Mouse (Mus musculus): Measurements from ENCODE around the gene Irs2. TPM values are rescaled to one million over a fixed set of nuclear protein-coding genes. Genes with fewer than 3 reads are reported as not detected.
A peak's percentile ranks its signal among the peaks of the same experiment; 100 is the strongest.

Gene Irs2
- polyA plus RNA-seq, 1 experiment from 2014 or later: 4.4 TPM

DNA sequence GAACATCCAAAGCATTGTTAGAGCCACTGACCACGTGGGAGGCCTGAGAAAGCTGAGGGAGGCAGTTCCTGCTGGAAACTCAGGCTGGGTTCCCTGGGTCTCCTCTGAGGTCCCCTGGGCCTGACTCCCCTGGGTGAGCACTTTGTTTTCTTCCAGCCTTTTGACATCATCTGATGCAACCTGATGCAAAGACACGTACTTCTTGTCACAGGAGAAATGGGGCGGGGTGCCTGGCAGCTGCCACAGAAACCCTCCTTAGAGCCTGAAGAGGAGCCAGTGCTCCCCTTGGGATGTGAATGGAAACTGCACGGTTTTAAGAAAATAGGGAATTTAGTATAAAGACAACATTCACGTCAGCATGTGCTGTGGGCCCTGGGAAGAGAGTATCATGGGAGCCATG lies 55.6 kb downstream of the Irs2 start:
- no peaks in the 10 kb centered on the region for H3K27me3 ChIP-seq (replicated peaks; ENCODE audit: control insufficient read depth, insufficient read depth, low read length)
- no peak overlapping the region for H3K9ac ChIP-seq (ENCODE audit: low read depth, low read length)
- H3K9me3 ChIP-seq (ENCODE audit: control insufficient read depth, low read length): no peaks in the 10 kb centered on the region
- H3K4me1 ChIP-seq (ENCODE audit: control insufficient read depth, insufficient read depth, low read length): peaks cover 23% of the 10 kb centered on the region
- H3K4me3 ChIP-seq (ENCODE audit: low read length): no peak overlapping the region
- no peak overlapping the region; the same call in 1 of the 2 replicates for H3K27ac ChIP-seq (ENCODE audit: low read length)
- no peaks in the 10 kb centered on the region for H3K36me3 ChIP-seq (ENCODE audit: control insufficient read depth, insufficient read depth, low read length)
- WGBS: 54% methylated on average over 5 of the region's 5 CpGs
- no peak overlapping the region for H3K4me2 ChIP-seq (ENCODE audit: low read depth, low read length)
- no peak for ATAC-seq

DNA sequence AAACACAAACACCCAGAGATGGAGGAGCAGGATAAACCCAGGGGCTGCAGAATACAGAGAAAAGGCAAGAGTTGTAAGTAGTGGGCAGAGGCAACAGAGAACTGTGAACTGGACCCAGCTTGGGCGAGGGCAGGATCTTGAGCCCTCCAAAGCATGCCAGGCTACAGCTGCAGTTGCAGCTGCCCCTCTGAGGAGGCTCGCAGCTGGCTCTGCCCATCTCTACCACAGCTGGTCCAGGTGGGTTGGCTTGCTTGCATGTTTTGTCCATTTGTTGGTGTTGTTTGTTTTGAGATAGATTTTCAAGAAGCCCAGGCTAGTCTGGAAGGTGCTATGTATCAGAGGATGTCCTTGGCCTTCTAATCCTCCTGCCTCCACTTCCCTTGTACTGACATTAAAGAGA lies 56.0 kb downstream of the Irs2 start:
- Histone ChIP-seq H3K4me3 (ENCODE audit: low read length) (no peak overlapping the region), H3K4me1 (ENCODE audit: control insufficient read depth, insufficient read depth, low read length) (peaks cover 19% of the 10 kb centered on the region), H3K9me3 (ENCODE audit: control insufficient read depth, low read length) (no peaks in the 10 kb centered on the region), H3K36me3 (ENCODE audit: control insufficient read depth, insufficient read depth, low read length) (no peaks in the 10 kb centered on the region), H3K9ac (ENCODE audit: low read depth, low read length) (0 out of 2 replicates have a peak overlapping the region, but pooled peaks have one; percentile 8), H3K27me3 (replicated peaks; ENCODE audit: control insufficient read depth, insufficient read depth, low read length) (no peaks in the 10 kb centered on the region), H3K27ac (ENCODE audit: low read length) (no peak overlapping the region), H3K4me2 (ENCODE audit: low read depth, low read length) (no peak overlapping the region)
- WGBS: 82% methylated on average over 2 of the region's 2 CpGs
- no peak for ATAC-seq

DNA sequence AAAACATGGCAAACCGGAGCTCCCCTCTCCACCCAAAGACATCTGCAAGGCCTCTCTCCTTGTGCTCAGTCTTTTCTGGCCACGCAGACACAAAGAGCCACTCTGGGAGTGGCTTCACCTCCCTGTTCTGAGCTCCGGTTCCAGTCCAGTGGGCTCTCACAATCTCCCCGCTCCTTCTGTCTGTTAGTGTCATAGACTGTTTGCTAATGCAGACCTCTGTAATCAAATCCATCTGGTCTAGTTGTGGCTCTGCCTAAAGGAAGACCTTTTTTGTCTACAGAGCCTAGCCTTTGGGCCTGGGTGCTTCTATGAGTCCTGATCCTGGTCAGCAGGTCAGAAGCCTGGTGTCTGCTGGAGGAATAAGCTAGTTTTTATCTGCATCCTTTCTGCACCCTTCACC lies 56.7 kb downstream of the Irs2 start:
- H3K9me3 ChIP-seq (ENCODE audit: control insufficient read depth, low read length): no peaks in the 10 kb centered on the region
- no peak overlapping the region for H3K27ac ChIP-seq (ENCODE audit: low read length)
- no peaks in the 10 kb centered on the region for H3K27me3 ChIP-seq (replicated peaks; ENCODE audit: control insufficient read depth, insufficient read depth, low read length)
- H3K4me1 ChIP-seq (ENCODE audit: control insufficient read depth, insufficient read depth, low read length): peaks cover 19% of the 10 kb centered on the region
- no peak overlapping the region for H3K9ac ChIP-seq (ENCODE audit: low read depth, low read length)
- no peak overlapping the region for H3K4me2 ChIP-seq (ENCODE audit: low read depth, low read length)
- no peaks in the 10 kb centered on the region for H3K36me3 ChIP-seq (ENCODE audit: control insufficient read depth, insufficient read depth, low read length)
- whole genome bisulfite sequencing: 70% methylated on average over 4 of the region's 4 CpGs
- no peak for ATAC-seq
- H3K4me3 ChIP-seq (ENCODE audit: low read length): no peak overlapping the region

DNA sequence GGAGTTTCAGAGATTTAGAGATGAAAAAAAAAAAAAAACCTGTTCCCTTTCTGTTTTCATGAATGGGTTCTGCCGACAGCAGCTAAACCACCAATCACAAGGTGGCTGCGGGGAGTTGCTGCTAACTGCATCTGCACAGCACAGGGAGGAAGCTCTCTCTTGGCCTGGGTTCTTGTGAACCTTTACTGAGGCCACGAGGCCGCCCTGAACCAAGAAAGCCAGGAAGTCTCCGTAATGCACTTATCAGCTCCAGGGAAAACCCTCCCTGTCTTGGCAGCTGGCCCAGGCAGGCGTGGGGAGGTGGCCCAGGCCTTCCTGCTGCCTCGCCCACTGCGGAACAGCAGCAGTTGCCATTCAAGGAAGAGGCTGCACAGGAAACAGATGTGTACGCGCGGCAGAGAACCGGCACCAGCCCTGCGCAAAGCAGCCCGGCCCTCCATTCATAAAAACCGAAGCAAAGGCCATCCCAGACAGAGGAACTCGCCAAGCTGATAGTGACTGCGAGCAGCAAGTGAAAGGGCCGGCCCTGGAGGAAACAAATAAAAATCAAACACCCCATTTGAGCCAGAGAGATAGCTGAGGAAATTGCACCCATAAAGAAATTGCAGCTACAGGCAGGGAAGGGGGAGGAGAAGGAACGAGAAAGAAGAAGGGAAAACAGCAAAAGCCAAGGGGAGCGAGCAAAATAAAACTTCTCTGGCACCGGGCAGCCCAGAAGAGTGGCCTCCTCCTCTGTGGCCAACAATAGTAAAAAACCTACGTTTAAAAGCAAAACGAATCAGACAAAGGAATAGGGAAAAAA lies 62.1 kb downstream of the Irs2 start:
- peaks cover 21% of the 10 kb centered on the region for H3K4me1 ChIP-seq (ENCODE audit: control insufficient read depth, insufficient read depth, low read length)
- ATAC-seq: peak; percentile 96
- WGBS: 2% methylated on average over 23 of the region's 23 CpGs
- no peaks in the 10 kb centered on the region for H3K36me3 ChIP-seq (ENCODE audit: control insufficient read depth, insufficient read depth, low read length)
- peak overlapping the region; percentile 17 for H3K4me3 ChIP-seq (ENCODE audit: low read length)
- H3K27me3 ChIP-seq (replicated peaks; ENCODE audit: control insufficient read depth, insufficient read depth, low read length): no peaks in the 10 kb centered on the region
- H3K27ac ChIP-seq (ENCODE audit: low read length): peak overlapping the region; percentile 70
- no peaks in the 10 kb centered on the region for H3K9me3 ChIP-seq (ENCODE audit: control insufficient read depth, low read length)
- H3K9ac ChIP-seq (ENCODE audit: low read depth, low read length): peak overlapping the region; percentile 52
- H3K4me2 ChIP-seq (ENCODE audit: low read depth, low read length): peak overlapping the region; percentile 48

DNA sequence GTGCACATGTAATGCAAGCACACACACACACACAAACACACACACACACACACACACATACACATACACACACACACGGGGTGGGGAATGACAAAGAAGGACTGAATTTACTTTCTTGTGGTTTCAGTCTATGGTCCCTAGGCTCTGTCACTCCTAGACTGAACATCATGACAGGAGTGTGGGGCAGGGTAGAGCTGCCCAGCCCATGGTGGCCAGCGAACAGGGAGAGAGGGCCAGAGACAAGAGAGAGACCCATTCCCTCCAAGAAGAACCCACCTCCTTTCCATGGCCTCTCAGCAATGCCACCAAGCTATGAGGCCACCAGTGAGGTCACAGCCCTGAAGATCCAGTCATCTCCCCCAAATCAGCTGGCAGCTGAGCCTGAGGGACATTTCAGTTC lies 62.8 kb downstream of the Irs2 start:
- H3K4me3 ChIP-seq (ENCODE audit: low read length): no peak overlapping the region
- H3K4me2 ChIP-seq (ENCODE audit: low read depth, low read length): 0 out of 2 replicates have a peak overlapping the region, but pooled peaks have one; percentile 48
- ATAC-seq: 0 out of 2 replicates have a peak, but pooled peaks have one; percentile 4
- H3K27me3 ChIP-seq (replicated peaks; ENCODE audit: control insufficient read depth, insufficient read depth, low read length): no peaks in the 10 kb centered on the region
- H3K4me1 ChIP-seq (ENCODE audit: control insufficient read depth, insufficient read depth, low read length): peaks cover 21% of the 10 kb centered on the region
- WGBS: 81% methylated on average over 2 of the region's 2 CpGs
- no peaks in the 10 kb centered on the region for H3K9me3 ChIP-seq (ENCODE audit: control insufficient read depth, low read length)
- peak overlapping the region; percentile 70 for H3K27ac ChIP-seq (ENCODE audit: low read length)
- no peak overlapping the region for H3K9ac ChIP-seq (ENCODE audit: low read depth, low read length)
- H3K36me3 ChIP-seq (ENCODE audit: control insufficient read depth, insufficient read depth, low read length): no peaks in the 10 kb centered on the region

DNA sequence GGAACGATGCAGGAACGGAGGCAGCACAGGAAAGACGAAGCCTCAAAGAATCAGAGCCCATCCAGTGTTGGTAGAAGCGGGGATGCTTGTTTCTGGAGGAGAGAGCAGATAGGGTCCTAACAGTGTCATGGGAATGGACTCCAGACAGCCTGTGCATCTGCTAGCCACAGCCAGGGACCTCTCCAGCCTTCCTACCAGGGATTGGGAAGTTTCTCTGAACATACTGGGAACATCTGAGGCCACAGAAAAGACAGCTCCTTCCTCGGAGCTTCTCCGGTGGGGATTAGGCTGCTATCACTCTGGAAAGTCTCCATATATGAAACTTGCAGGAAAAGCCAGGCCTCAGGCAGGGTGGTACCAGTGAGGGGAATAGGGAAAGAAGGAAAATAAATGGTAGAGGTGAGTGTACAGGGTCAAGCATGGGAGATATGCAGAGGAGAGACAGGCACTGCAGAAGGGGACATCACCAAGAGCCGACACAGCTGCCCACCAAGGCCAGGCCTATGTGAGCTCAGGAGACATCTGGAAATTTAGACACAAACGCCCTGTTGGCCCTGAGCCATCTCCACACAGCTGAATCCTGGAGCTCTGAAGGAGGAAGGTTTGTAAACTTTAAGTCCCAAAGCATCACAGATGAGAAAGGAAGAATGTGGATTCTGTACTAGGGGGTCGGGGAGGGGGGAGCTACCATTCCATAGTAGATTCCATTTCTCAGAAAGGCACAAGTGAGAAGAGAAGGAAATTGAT lies 64.8 kb downstream of the Irs2 start:
- Histone ChIP-seq H3K4me1 (ENCODE audit: control insufficient read depth, insufficient read depth, low read length) (peaks cover 21% of the 10 kb centered on the region), H3K36me3 (ENCODE audit: control insufficient read depth, insufficient read depth, low read length) (no peaks in the 10 kb centered on the region), H3K27ac (ENCODE audit: low read length) (peak overlapping the region; percentile 55), H3K9ac (ENCODE audit: low read depth, low read length) (no peak overlapping the region), H3K9me3 (ENCODE audit: control insufficient read depth, low read length) (no peaks in the 10 kb centered on the region), H3K4me2 (ENCODE audit: low read depth, low read length) (no peak overlapping the region), H3K27me3 (replicated peaks; ENCODE audit: control insufficient read depth, insufficient read depth, low read length) (no peaks in the 10 kb centered on the region), H3K4me3 (ENCODE audit: low read length) (no peak overlapping the region)
- 62% methylated on average over 9 of the region's 9 CpGs for WGBS
- ATAC-seq: no peak

DNA sequence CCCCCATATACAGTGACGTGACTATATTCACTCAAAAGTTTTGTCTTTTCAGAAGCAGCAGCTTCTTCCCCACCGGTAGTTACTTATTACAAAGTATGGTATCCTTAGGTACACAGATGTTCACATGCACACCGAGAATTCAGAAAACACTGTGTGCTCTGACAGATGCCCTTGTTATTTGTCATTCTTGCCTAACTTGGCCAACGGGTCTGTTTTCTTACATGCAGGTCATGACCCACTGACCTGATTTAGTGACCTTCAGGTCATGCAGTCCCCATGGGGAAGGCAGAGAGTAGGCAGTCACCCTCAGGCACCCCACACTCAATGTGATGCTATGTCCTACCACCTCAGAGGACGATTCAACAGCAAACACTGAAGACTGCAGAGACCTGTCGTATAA lies 68.4 kb downstream of the Irs2 start:
- H3K9ac ChIP-seq (ENCODE audit: low read depth, low read length): no peak overlapping the region
- H3K4me3 ChIP-seq (ENCODE audit: low read length): no peak overlapping the region
- no peak overlapping the region for H3K27ac ChIP-seq (ENCODE audit: low read length)
- H3K36me3 ChIP-seq (ENCODE audit: control insufficient read depth, insufficient read depth, low read length): no peaks in the 10 kb centered on the region
- H3K27me3 ChIP-seq (replicated peaks; ENCODE audit: control insufficient read depth, insufficient read depth, low read length): no peaks in the 10 kb centered on the region
- WGBS: 49% methylated on average over 6 of the region's 6 CpGs
- peaks cover 10% of the 10 kb centered on the region; the same call in 1 of the 2 replicates for H3K4me1 ChIP-seq (ENCODE audit: control insufficient read depth, insufficient read depth, low read length)
- ATAC-seq: no peak
- H3K4me2 ChIP-seq (ENCODE audit: low read depth, low read length): no peak overlapping the region
- H3K9me3 ChIP-seq (ENCODE audit: control insufficient read depth, low read length): no peaks in the 10 kb centered on the region

DNA sequence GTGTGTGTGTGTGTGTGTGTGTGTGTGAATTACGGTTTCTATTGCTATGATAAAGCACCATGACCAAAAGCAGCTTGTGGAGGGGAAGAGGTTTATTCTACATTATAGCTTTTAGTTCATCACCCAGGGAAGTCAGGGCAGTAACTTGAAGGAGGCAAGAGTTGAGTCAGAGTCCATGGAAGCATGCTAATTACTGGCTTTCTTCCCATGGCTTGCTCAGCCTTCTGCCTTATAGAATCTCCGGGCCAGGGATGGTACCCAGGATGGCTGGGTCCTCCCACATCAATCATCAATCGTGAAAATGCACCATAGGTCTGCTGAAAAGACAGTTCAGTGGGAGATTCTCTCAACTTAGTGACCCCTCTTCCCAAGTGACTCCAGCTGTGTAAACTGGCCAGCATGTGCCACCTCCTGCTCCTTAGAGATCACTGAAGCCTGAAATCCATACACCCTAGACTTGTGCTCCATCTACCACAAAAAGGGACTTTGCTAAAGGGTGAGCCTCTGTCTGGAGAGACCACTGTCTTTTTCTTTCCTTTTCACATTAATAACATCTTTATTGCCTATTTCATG lies 69.0 kb downstream of the Irs2 start:
- Histone ChIP-seq H3K36me3 (ENCODE audit: control insufficient read depth, insufficient read depth, low read length) (no peaks in the 10 kb centered on the region), H3K4me2 (ENCODE audit: low read depth, low read length) (no peak overlapping the region), H3K27ac (ENCODE audit: low read length) (no peak overlapping the region), H3K4me1 (ENCODE audit: control insufficient read depth, insufficient read depth, low read length) (peaks cover 10% of the 10 kb centered on the region; the same call in 1 of the 2 replicates), H3K9me3 (ENCODE audit: control insufficient read depth, low read length) (no peaks in the 10 kb centered on the region), H3K27me3 (replicated peaks; ENCODE audit: control insufficient read depth, insufficient read depth, low read length) (no peaks in the 10 kb centered on the region), H3K4me3 (ENCODE audit: low read length) (no peak overlapping the region), H3K9ac (ENCODE audit: low read depth, low read length) (no peak overlapping the region)
- ATAC-seq: no peak
- 63% methylated on average over 3 of the region's 3 CpGs for WGBS

DNA sequence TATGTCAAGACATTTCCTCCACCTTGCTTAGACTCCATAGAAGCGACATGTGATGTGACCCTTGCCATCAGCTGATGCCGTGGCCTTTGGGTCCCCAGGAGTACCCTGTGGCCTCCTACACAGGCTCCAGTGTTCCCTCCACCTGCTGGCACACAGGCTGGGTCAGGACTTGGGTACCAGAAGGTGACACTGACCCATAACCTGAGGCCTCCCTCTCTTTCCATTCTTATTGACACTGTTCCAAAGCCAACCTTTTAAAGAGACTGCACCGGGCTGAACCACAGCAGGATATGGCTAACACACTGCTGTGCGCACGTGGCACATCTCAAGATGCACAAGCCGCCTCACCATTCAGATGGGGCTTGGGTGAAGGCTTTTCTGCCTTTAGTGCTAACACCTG lies 70.0 kb downstream of the Irs2 start:
- Histone ChIP-seq H3K9ac (ENCODE audit: low read depth, low read length) (no peak overlapping the region), H3K9me3 (ENCODE audit: control insufficient read depth, low read length) (no peaks in the 10 kb centered on the region), H3K36me3 (ENCODE audit: control insufficient read depth, insufficient read depth, low read length) (no peaks in the 10 kb centered on the region), H3K27ac (ENCODE audit: low read length) (no peak overlapping the region), H3K27me3 (replicated peaks; ENCODE audit: control insufficient read depth, insufficient read depth, low read length) (no peaks in the 10 kb centered on the region), H3K4me2 (ENCODE audit: low read depth, low read length) (no peak overlapping the region), H3K4me1 (ENCODE audit: control insufficient read depth, insufficient read depth, low read length) (peaks cover 10% of the 10 kb centered on the region; the same call in 1 of the 2 replicates), H3K4me3 (ENCODE audit: low read length) (no peak overlapping the region)
- 88% methylated on average over 6 of the region's 6 CpGs for WGBS
- ATAC-seq: no peak
